ENCODE assay signal across 18 mouse cellular contexts in the genomic region with DNA sequence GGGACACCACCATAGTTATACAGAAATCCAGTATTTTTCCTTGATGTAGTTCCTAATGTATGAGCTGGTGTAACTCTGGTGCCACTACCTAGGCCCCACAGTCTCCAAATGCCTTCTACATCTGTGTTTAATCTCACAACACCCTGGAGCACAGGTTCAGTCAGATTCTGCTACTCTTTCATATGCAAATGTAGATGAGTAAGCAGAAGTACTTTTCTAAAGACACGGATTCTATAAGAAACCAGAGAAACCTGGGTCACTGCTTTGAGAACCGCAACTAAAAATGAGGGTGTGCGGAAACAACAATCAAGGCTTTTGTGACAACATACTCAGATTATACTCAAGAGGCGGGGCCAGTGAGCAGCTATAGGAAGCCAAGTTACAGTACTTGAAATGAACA. TPM values are rescaled to one million over a fixed set of nuclear protein-coding genes. Genes with fewer than 3 reads are reported as not detected.
"Had no signal": no experiment of that assay in that cellular context is flagged by ENCODE, and none has a peak within 500 bp of the region (broad histone marks: within the 10 kb centered on the region; RNA-seq: fewer than 3 reads in every experiment).

No protein-coding gene starts in this region.

- H3K4me1 ChIP-seq: liver, embryonic 13.5 days; neural tube, embryonic 12.5 days; neural tube, embryonic 15.5 days; stomach, embryonic 15.5 days had no signal

- H3K9me3 ChIP-seq: liver, embryonic 13.5 days; neural tube, embryonic 12.5 days; neural tube, embryonic 15.5 days; stomach, embryonic 15.5 days had no signal

- H3K4me3 ChIP-seq: left cerebral cortex, adult 2 months; liver, embryonic 13.5 days; neural tube, embryonic 12.5 days; neural tube, embryonic 15.5 days; stomach, embryonic 15.5 days had no signal

- DNase-seq: kidney, postnatal 25 days; layer of hippocampus, postnatal 36 days; liver, embryonic 13.5 days; lung, adult 2 months; lung, postnatal 14 days; lung, postnatal 4 days; midbrain, embryonic 14.5 days; retina, postnatal 1 day; right cerebral cortex, postnatal 25 days; spleen, adult 18-20 months; thymus, postnatal 25 days had no signal

- H3K27ac ChIP-seq: kidney, postnatal 0 days; left cerebral cortex, adult 2 months; liver, embryonic 13.5 days; neural tube, embryonic 12.5 days; neural tube, embryonic 15.5 days; stomach, embryonic 15.5 days had no signal

- H3K9ac ChIP-seq: liver, embryonic 13.5 days; neural tube, embryonic 12.5 days; neural tube, embryonic 15.5 days; stomach, embryonic 15.5 days had no signal

- H3K36me3 ChIP-seq: liver, embryonic 13.5 days; neural tube, embryonic 12.5 days; neural tube, embryonic 15.5 days; stomach, embryonic 15.5 days had no signal

- H3K4me2 ChIP-seq: liver, embryonic 13.5 days; midbrain, embryonic 11.5 days; neural tube, embryonic 12.5 days; neural tube, embryonic 15.5 days; stomach, embryonic 15.5 days had no signal

- H3K27me3 ChIP-seq: liver, embryonic 13.5 days; neural tube, embryonic 12.5 days; neural tube, embryonic 15.5 days; stomach, embryonic 15.5 days had no signal

RNA-seq across cellular contexts. Expression of a gene that starts 57.6 kb away (rescaled TPM):
- polyA plus RNA-seq: liver, adult 2 months; midbrain, embryonic 11.5 days had no signal
